Mouse (Mus musculus): Measurements from ENCODE around the gene Sema4a. TPM values are rescaled to one million over a fixed set of nuclear protein-coding genes. Genes with fewer than 3 reads are reported as not detected.
A peak's percentile ranks its signal among the peaks of the same experiment; 100 is the strongest.

The Sema4a gene
- polyA plus RNA-seq, 1 experiment from 2014 or later = 6.3 TPM

- no peaks in the 10 kb centered on the region for H3K27me3 ChIP-seq (ENCODE audit: control insufficient read depth, insufficient read depth, low read depth, low read length)
- peak overlapping the region; percentile 79 for H3K4me3 ChIP-seq (ENCODE audit: low read length)
- peak overlapping the region; percentile 61 for H3K9ac ChIP-seq (ENCODE audit: low read length)
- ATAC-seq (ENCODE audit: low read depth) = no peak
- H3K36me3 ChIP-seq (ENCODE audit: control insufficient read depth, insufficient read depth, low read length) = peaks cover 5% of the 10 kb centered on the region; the same call in 1 of the 2 replicates
- H3K27ac ChIP-seq (ENCODE audit: low read length) = peak overlapping the region; percentile 67
- no peaks in the 10 kb centered on the region for H3K9me3 ChIP-seq (ENCODE audit: control insufficient read depth, low read length)
- H3K4me2 ChIP-seq (ENCODE audit: low read depth, low read length) = peak overlapping the region; percentile 65
- 15% methylated on average over 7 of the region's 7 CpGs for WGBS
- peaks cover 17% of the 10 kb centered on the region for H3K4me1 ChIP-seq (replicated peaks; ENCODE audit: control insufficient read depth, insufficient read depth, low read length)
Observed at GRCm38 (mm10) chr3:88410645-88411031, 50.3 kb downstream of the Sema4a start.

- H3K4me2 ChIP-seq (ENCODE audit: low read depth, low read length) = peak within 1 kb of the TSS; percentile 65
- 0% methylated on average over 54 of the region's 54 CpGs for WGBS
Observed at GRCm38 (mm10) chr3:88409741-88410644, 51.0 kb downstream of the Sema4a start, which contains the start of gene Pmf1. Pmf1 (minus strand) TSS chr3:88410331.

GRCm38 (mm10) chr3:88408953-88409352 is 52.0 kb downstream of the Sema4a start:
- Histone ChIP-seq H3K27ac (ENCODE audit: low read length) (no peak overlapping the region), H3K4me3 (ENCODE audit: low read length) (peak overlapping the region; percentile 79), H3K9ac (ENCODE audit: low read length) (peak overlapping the region; percentile 97), H3K4me2 (ENCODE audit: low read depth, low read length) (peak overlapping the region; percentile 65), H3K4me1 (replicated peaks; ENCODE audit: control insufficient read depth, insufficient read depth, low read length) (peaks cover 17% of the 10 kb centered on the region), H3K36me3 (ENCODE audit: control insufficient read depth, insufficient read depth, low read length) (peaks cover 3% of the 10 kb centered on the region; the same call in 1 of the 2 replicates), H3K9me3 (ENCODE audit: control insufficient read depth, low read length) (no peaks in the 10 kb centered on the region), H3K27me3 (ENCODE audit: control insufficient read depth, insufficient read depth, low read depth, low read length) (no peaks in the 10 kb centered on the region)
- WGBS = 49% methylated on average over 5 of the region's 5 CpGs
- ATAC-seq (ENCODE audit: low read depth) = no peak

More at GRCm38 (mm10) chr3:88409741-88410644, 51.0 kb downstream of the Sema4a start, which contains the start of gene Pmf1:
- Histone ChIP-seq H3K9ac (ENCODE audit: low read length) (peak within 1 kb of the TSS; percentile 97), H3K36me3 (ENCODE audit: control insufficient read depth, insufficient read depth, low read length) (peaks cover 5% of the 10 kb centered on the region; the same call in 1 of the 2 replicates), H3K4me1 (replicated peaks; ENCODE audit: control insufficient read depth, insufficient read depth, low read length) (peaks cover 17% of the 10 kb centered on the region), H3K27me3 (ENCODE audit: control insufficient read depth, insufficient read depth, low read depth, low read length) (no peaks in the 10 kb centered on the region), H3K27ac (ENCODE audit: low read length) (peak within 1 kb of the TSS; percentile 96), H3K9me3 (ENCODE audit: control insufficient read depth, low read length) (no peaks in the 10 kb centered on the region), H3K4me3 (ENCODE audit: low read length) (peak within 1 kb of the TSS; percentile 79)
- ATAC-seq (ENCODE audit: low read depth) = peak; percentile 95

GRCm38 (mm10) chr3:88407529-88407928 is 53.5 kb downstream of the Sema4a start:
- no peak overlapping the region for H3K4me2 ChIP-seq (ENCODE audit: low read depth, low read length)
- WGBS = 51% methylated on average over 7 of the region's 7 CpGs
- H3K27ac ChIP-seq (ENCODE audit: low read length) = no peak overlapping the region
- H3K9me3 ChIP-seq (ENCODE audit: control insufficient read depth, low read length) = no peaks in the 10 kb centered on the region
- H3K36me3 ChIP-seq (ENCODE audit: control insufficient read depth, insufficient read depth, low read length) = peaks cover 3% of the 10 kb centered on the region; the same call in 1 of the 2 replicates
- ATAC-seq (ENCODE audit: low read depth) = no peak
- H3K9ac ChIP-seq (ENCODE audit: low read length) = no peak overlapping the region
- no peaks in the 10 kb centered on the region for H3K27me3 ChIP-seq (ENCODE audit: control insufficient read depth, insufficient read depth, low read depth, low read length)
- no peak overlapping the region for H3K4me3 ChIP-seq (ENCODE audit: low read length)
- peaks cover 17% of the 10 kb centered on the region for H3K4me1 ChIP-seq (replicated peaks; ENCODE audit: control insufficient read depth, insufficient read depth, low read length)

- peaks cover 2% of the 10 kb centered on the region; the same call in 1 of the 2 replicates for H3K36me3 ChIP-seq (ENCODE audit: control insufficient read depth, insufficient read depth, low read length)
- H3K27me3 ChIP-seq (ENCODE audit: control insufficient read depth, insufficient read depth, low read depth, low read length) = no peaks in the 10 kb centered on the region
- WGBS = 0% methylated on average over 2 of the region's 2 CpGs
- H3K27ac ChIP-seq (ENCODE audit: low read length) = no peak overlapping the region
- ATAC-seq (ENCODE audit: low read depth) = 0 out of 2 replicates have a peak, but pooled peaks have one; percentile 7
- peaks cover 17% of the 10 kb centered on the region for H3K4me1 ChIP-seq (replicated peaks; ENCODE audit: control insufficient read depth, insufficient read depth, low read length)
- no peak overlapping the region for H3K4me3 ChIP-seq (ENCODE audit: low read length)
- H3K4me2 ChIP-seq (ENCODE audit: low read depth, low read length) = no peak overlapping the region
- H3K9ac ChIP-seq (ENCODE audit: low read length) = no peak overlapping the region
- no peaks in the 10 kb centered on the region for H3K9me3 ChIP-seq (ENCODE audit: control insufficient read depth, low read length)
Observed at GRCm38 (mm10) chr3:88407090-88407489, 53.9 kb downstream of the Sema4a start.

- no peaks in the 10 kb centered on the region for H3K9me3 ChIP-seq (ENCODE audit: control insufficient read depth, low read length)
- 87% methylated on average over 10 of the region's 10 CpGs for WGBS
- ATAC-seq (ENCODE audit: low read depth) = no peak
- no peak overlapping the region for H3K4me3 ChIP-seq (ENCODE audit: low read length)
- H3K9ac ChIP-seq (ENCODE audit: low read length) = no peak overlapping the region
- H3K27ac ChIP-seq (ENCODE audit: low read length) = no peak overlapping the region
- H3K4me1 ChIP-seq (replicated peaks; ENCODE audit: control insufficient read depth, insufficient read depth, low read length) = peaks cover 6% of the 10 kb centered on the region
- no peak overlapping the region for H3K4me2 ChIP-seq (ENCODE audit: low read depth, low read length)
- H3K27me3 ChIP-seq (ENCODE audit: control insufficient read depth, insufficient read depth, low read depth, low read length) = no peaks in the 10 kb centered on the region
- peaks cover 4% of the 10 kb centered on the region for H3K36me3 ChIP-seq (ENCODE audit: control insufficient read depth, insufficient read depth, low read length)
Observed at GRCm38 (mm10) chr3:88403522-88404230, 57.3 kb downstream of the Sema4a start.

- Histone ChIP-seq H3K9ac (ENCODE audit: low read length) (no peak overlapping the region), H3K4me2 (ENCODE audit: low read depth, low read length) (no peak overlapping the region), H3K4me1 (replicated peaks; ENCODE audit: control insufficient read depth, insufficient read depth, low read length) (no peaks in the 10 kb centered on the region), H3K4me3 (ENCODE audit: low read length) (no peak overlapping the region), H3K27ac (ENCODE audit: low read length) (no peak overlapping the region), H3K36me3 (ENCODE audit: control insufficient read depth, insufficient read depth, low read length) (peaks cover 12% of the 10 kb centered on the region), H3K9me3 (ENCODE audit: control insufficient read depth, low read length) (no peaks in the 10 kb centered on the region), H3K27me3 (ENCODE audit: control insufficient read depth, insufficient read depth, low read depth, low read length) (no peaks in the 10 kb centered on the region)
- WGBS = 81% methylated on average over 2 of the region's 2 CpGs
- no peak for ATAC-seq (ENCODE audit: low read depth)
Observed at GRCm38 (mm10) chr3:88398666-88399065, 62.3 kb downstream of the Sema4a start.

GRCm38 (mm10) chr3:88395742-88396141 is 65.2 kb downstream of the Sema4a start:
- no peaks in the 10 kb centered on the region for H3K27me3 ChIP-seq (ENCODE audit: control insufficient read depth, insufficient read depth, low read depth, low read length)
- no peak for ATAC-seq (ENCODE audit: low read depth)
- 80% methylated on average over 8 of the region's 8 CpGs for WGBS
- peaks cover 9% of the 10 kb centered on the region; the same call in 1 of the 2 replicates for H3K36me3 ChIP-seq (ENCODE audit: control insufficient read depth, insufficient read depth, low read length)
- no peaks in the 10 kb centered on the region for H3K4me1 ChIP-seq (replicated peaks; ENCODE audit: control insufficient read depth, insufficient read depth, low read length)
- H3K4me3 ChIP-seq (ENCODE audit: low read length) = no peak overlapping the region
- no peak overlapping the region for H3K9ac ChIP-seq (ENCODE audit: low read length)
- H3K27ac ChIP-seq (ENCODE audit: low read length) = no peak overlapping the region
- no peaks in the 10 kb centered on the region for H3K9me3 ChIP-seq (ENCODE audit: control insufficient read depth, low read length)
- H3K4me2 ChIP-seq (ENCODE audit: low read depth, low read length) = no peak overlapping the region

DNA sequence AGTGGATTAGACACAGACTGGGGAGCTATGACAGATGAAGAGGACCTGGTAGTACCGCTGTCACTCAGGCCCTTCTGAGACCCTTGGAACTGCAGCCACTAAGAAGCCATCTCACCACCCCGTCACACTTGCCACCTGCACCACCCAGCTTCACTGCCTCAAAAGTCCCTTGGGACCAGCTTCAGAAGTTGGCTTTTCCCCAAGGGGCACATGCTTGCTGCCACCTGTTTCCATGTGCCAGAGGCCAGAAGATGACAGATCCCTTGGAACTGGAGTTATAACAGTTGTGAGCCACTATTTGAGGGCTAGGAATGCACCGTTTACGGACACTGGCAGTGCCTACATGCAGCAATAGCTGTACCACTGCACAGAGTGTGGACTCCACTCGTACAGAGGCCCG is 65.7 kb downstream of the Sema4a start:
- ATAC-seq (ENCODE audit: low read depth) = no peak
- Histone ChIP-seq H3K9ac (ENCODE audit: low read length) (no peak overlapping the region), H3K27ac (ENCODE audit: low read length) (no peak overlapping the region), H3K9me3 (ENCODE audit: control insufficient read depth, low read length) (no peaks in the 10 kb centered on the region), H3K4me1 (replicated peaks; ENCODE audit: control insufficient read depth, insufficient read depth, low read length) (no peaks in the 10 kb centered on the region), H3K27me3 (ENCODE audit: control insufficient read depth, insufficient read depth, low read depth, low read length) (no peaks in the 10 kb centered on the region), H3K4me3 (ENCODE audit: low read length) (no peak overlapping the region), H3K4me2 (ENCODE audit: low read depth, low read length) (no peak overlapping the region), H3K36me3 (ENCODE audit: control insufficient read depth, insufficient read depth, low read length) (peaks cover 9% of the 10 kb centered on the region; the same call in 1 of the 2 replicates)
- WGBS = 95% methylated on average over 6 of the region's 6 CpGs

Measured in lung, embryonic 16.5 days (tissue).